Mouse (Mus musculus): Measurements from ENCODE around the gene Clba1. TPM values are rescaled to one million over a fixed set of nuclear protein-coding genes. Genes with fewer than 3 reads are reported as not detected.

The Clba1 gene
- polyA plus RNA-seq, 1 experiment from 2014 or later: 13.0 TPM

- no peaks in the 10 kb centered on the region for H3K9me3 ChIP-seq (replicated peaks; ENCODE audit: control insufficient read depth, low read length)
- 72% methylated on average over 6 of the region's 6 CpGs for WGBS (ENCODE audit: insufficient replicate concordance)
Observed at GRCm38 (mm10) chr12:112774026-112774425, 34.7 kb upstream of the Clba1 start.

GRCm38 (mm10) chr12:112774481-112774880, 34.3 kb upstream of the Clba1 start:
- Histone ChIP-seq H3K4me2 (no peak overlapping the region), H3K4me1 (ENCODE audit: control insufficient read depth, insufficient read depth, low read length) (0 out of 2 replicates have a peak, but pooled peaks cover 6% of the 10 kb centered on the region), H3K36me3 (ENCODE audit: control insufficient read depth, insufficient read depth, low read length) (no peaks in the 10 kb centered on the region), H3K4me3 (ENCODE audit: low read depth, low read length) (no peak overlapping the region), H3K27me3 (ENCODE audit: control insufficient read depth, insufficient read depth, low read length) (no peaks in the 10 kb centered on the region; the same call in 1 of the 2 replicates), H3K9me3 (replicated peaks; ENCODE audit: control insufficient read depth, low read length) (no peaks in the 10 kb centered on the region), H3K9ac (ENCODE audit: low read depth, low read length) (no peak overlapping the region), H3K27ac (ENCODE audit: low read depth, low read length) (no peak overlapping the region)
- no peak for ATAC-seq (replicated peaks; ENCODE audit: insufficient number of reproducible peaks, low FRiP score, low TSS enrichment)
- 87% methylated on average over 10 of the region's 10 CpGs for WGBS (ENCODE audit: insufficient replicate concordance)

More at GRCm38 (mm10) chr12:112774026-112774425, 34.7 kb upstream of the Clba1 start:
- no peaks in the 10 kb centered on the region; the same call in 1 of the 2 replicates for H3K27me3 ChIP-seq (ENCODE audit: control insufficient read depth, insufficient read depth, low read length)
- H3K4me3 ChIP-seq (ENCODE audit: low read depth, low read length): no peak overlapping the region
- H3K4me2 ChIP-seq: no peak overlapping the region
- no peak for ATAC-seq (replicated peaks; ENCODE audit: insufficient number of reproducible peaks, low FRiP score, low TSS enrichment)
- H3K27ac ChIP-seq (ENCODE audit: low read depth, low read length): no peak overlapping the region
- H3K9ac ChIP-seq (ENCODE audit: low read depth, low read length): no peak overlapping the region
- 0 out of 2 replicates have a peak, but pooled peaks cover 9% of the 10 kb centered on the region for H3K4me1 ChIP-seq (ENCODE audit: control insufficient read depth, insufficient read depth, low read length)
- no peaks in the 10 kb centered on the region for H3K36me3 ChIP-seq (ENCODE audit: control insufficient read depth, insufficient read depth, low read length)

GRCm38 (mm10) chr12:112791026-112791425, 17.7 kb upstream of the Clba1 start:
- Histone ChIP-seq H3K4me2 (no peak overlapping the region), H3K9ac (ENCODE audit: low read depth, low read length) (no peak overlapping the region), H3K4me1 (ENCODE audit: control insufficient read depth, insufficient read depth, low read length) (peaks cover 23% of the 10 kb centered on the region), H3K27ac (ENCODE audit: low read depth, low read length) (no peak overlapping the region), H3K36me3 (ENCODE audit: control insufficient read depth, insufficient read depth, low read length) (no peaks in the 10 kb centered on the region), H3K27me3 (ENCODE audit: control insufficient read depth, insufficient read depth, low read length) (no peaks in the 10 kb centered on the region; the same call in 1 of the 2 replicates), H3K4me3 (ENCODE audit: low read depth, low read length) (no peak overlapping the region), H3K9me3 (replicated peaks; ENCODE audit: control insufficient read depth, low read length) (no peaks in the 10 kb centered on the region)
- no peak for ATAC-seq (replicated peaks; ENCODE audit: insufficient number of reproducible peaks, low FRiP score, low TSS enrichment)
- WGBS (ENCODE audit: insufficient replicate concordance): 64% methylated on average over 8 of the region's 8 CpGs

GRCm38 (mm10) chr12:112793601-112794355, 15.0 kb upstream of the Clba1 start:
- Histone ChIP-seq H3K36me3 (ENCODE audit: control insufficient read depth, insufficient read depth, low read length) (no peaks in the 10 kb centered on the region), H3K4me2 (peak overlapping the region; percentile 44), H3K4me1 (ENCODE audit: control insufficient read depth, insufficient read depth, low read length) (peaks cover 32% of the 10 kb centered on the region), H3K27me3 (ENCODE audit: control insufficient read depth, insufficient read depth, low read length) (peaks cover 4% of the 10 kb centered on the region; the same call in 1 of the 2 replicates), H3K9me3 (replicated peaks; ENCODE audit: control insufficient read depth, low read length) (no peaks in the 10 kb centered on the region), H3K9ac (ENCODE audit: low read depth, low read length) (peak overlapping the region; percentile 56; the same call in 1 of the 2 replicates), H3K27ac (ENCODE audit: low read depth, low read length) (peak overlapping the region; percentile 46; the same call in 1 of the 2 replicates), H3K4me3 (ENCODE audit: low read depth, low read length) (no peak overlapping the region)
- 52% methylated on average over 13 of the region's 13 CpGs for WGBS (ENCODE audit: insufficient replicate concordance)
- 0 out of 2 replicates have a peak, but pooled peaks have one; percentile 47 for ATAC-seq (replicated peaks; ENCODE audit: insufficient number of reproducible peaks, low FRiP score, low TSS enrichment)

GRCm38 (mm10) chr12:112794356-112794816, 14.4 kb upstream of the Clba1 start:
- Histone ChIP-seq H3K4me1 (ENCODE audit: control insufficient read depth, insufficient read depth, low read length) (peaks cover 32% of the 10 kb centered on the region), H3K36me3 (ENCODE audit: control insufficient read depth, insufficient read depth, low read length) (no peaks in the 10 kb centered on the region), H3K27ac (ENCODE audit: low read depth, low read length) (peak overlapping the region; percentile 46; the same call in 1 of the 2 replicates), H3K27me3 (ENCODE audit: control insufficient read depth, insufficient read depth, low read length) (peaks cover 7% of the 10 kb centered on the region; the same call in 1 of the 2 replicates), H3K9ac (ENCODE audit: low read depth, low read length) (peak overlapping the region; percentile 56; the same call in 1 of the 2 replicates), H3K9me3 (replicated peaks; ENCODE audit: control insufficient read depth, low read length) (no peaks in the 10 kb centered on the region), H3K4me2 (peak overlapping the region; percentile 44), H3K4me3 (ENCODE audit: low read depth, low read length) (no peak overlapping the region)
- WGBS (ENCODE audit: insufficient replicate concordance): 14% methylated on average over 7 of the region's 7 CpGs
- no peak for ATAC-seq (replicated peaks; ENCODE audit: insufficient number of reproducible peaks, low FRiP score, low TSS enrichment)

- Histone ChIP-seq H3K4me3 (ENCODE audit: low read depth, low read length) (no peak overlapping the region; the same call in 1 of the 2 replicates), H3K27me3 (ENCODE audit: control insufficient read depth, insufficient read depth, low read length) (peaks cover 10% of the 10 kb centered on the region; the same call in 1 of the 2 replicates), H3K4me1 (ENCODE audit: control insufficient read depth, insufficient read depth, low read length) (peaks cover 32% of the 10 kb centered on the region), H3K9ac (ENCODE audit: low read depth, low read length) (no peak overlapping the region), H3K9me3 (replicated peaks; ENCODE audit: control insufficient read depth, low read length) (no peaks in the 10 kb centered on the region), H3K4me2 (peak overlapping the region; percentile 41), H3K27ac (ENCODE audit: low read depth, low read length) (no peak overlapping the region), H3K36me3 (ENCODE audit: control insufficient read depth, insufficient read depth, low read length) (no peaks in the 10 kb centered on the region)
- no peak for ATAC-seq (replicated peaks; ENCODE audit: insufficient number of reproducible peaks, low FRiP score, low TSS enrichment)
- 84% methylated on average over 5 of the region's 5 CpGs for WGBS (ENCODE audit: insufficient replicate concordance)
Observed at GRCm38 (mm10) chr12:112794998-112795397, 13.7 kb upstream of the Clba1 start.

GRCm38 (mm10) chr12:112795466-112796104, 13.2 kb upstream of the Clba1 start:
- no peak overlapping the region for H3K9ac ChIP-seq (ENCODE audit: low read depth, low read length)
- no peaks in the 10 kb centered on the region for H3K36me3 ChIP-seq (ENCODE audit: control insufficient read depth, insufficient read depth, low read length)
- no peak overlapping the region for H3K27ac ChIP-seq (ENCODE audit: low read depth, low read length)
- 56% methylated on average over 18 of the region's 18 CpGs for WGBS (ENCODE audit: insufficient replicate concordance)
- H3K9me3 ChIP-seq (replicated peaks; ENCODE audit: control insufficient read depth, low read length): no peaks in the 10 kb centered on the region
- peak; percentile 27; the same call in 1 of the 2 replicates for ATAC-seq (replicated peaks; ENCODE audit: insufficient number of reproducible peaks, low FRiP score, low TSS enrichment)
- H3K4me1 ChIP-seq (ENCODE audit: control insufficient read depth, insufficient read depth, low read length): peaks cover 37% of the 10 kb centered on the region
- H3K4me3 ChIP-seq (ENCODE audit: low read depth, low read length): no peak overlapping the region
- H3K4me2 ChIP-seq: peak overlapping the region; percentile 41
- peaks cover 13% of the 10 kb centered on the region for H3K27me3 ChIP-seq (ENCODE audit: control insufficient read depth, insufficient read depth, low read length)

Data from heart, embryonic 11.5 days (tissue).